Mouse (Mus musculus) erythroblast, embryonic 14.5 days (primary cell): ENCODE measurements around the gene Nr2e3.

Experiments
- GATA1 ChIP-seq: IDR thresholded peaks from 2 replicates; pipeline ENCODE4 v1.6.1; 2012; ENCODE audit warnings: low read length, inconsistent platforms, mixed read lengths
- TAL1 ChIP-seq: IDR thresholded peaks from 3 replicates; pipeline ENCODE4 v1.6.1; 2012; ENCODE audit warnings: low read length, inconsistent platforms, mixed read lengths

DNA sequence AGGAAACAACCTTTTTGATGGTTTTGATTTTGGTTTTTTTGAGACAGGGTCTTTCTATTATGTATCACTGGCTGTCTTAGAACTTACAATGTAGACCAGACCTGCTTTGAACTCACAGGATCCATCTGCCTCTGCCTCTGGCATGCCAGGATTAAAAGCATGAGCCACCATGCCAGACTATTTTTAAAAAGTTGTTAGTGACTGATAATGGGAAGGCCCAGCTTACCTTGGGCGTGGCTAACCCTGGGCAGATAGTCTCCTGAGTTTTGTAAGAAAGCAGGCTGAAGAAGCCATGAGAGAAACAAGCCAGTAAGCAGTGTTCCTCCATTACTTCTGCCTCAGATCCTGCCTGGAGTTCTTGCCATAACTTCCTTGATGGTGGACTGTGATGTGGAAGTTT, 57.1 kb downstream of the Nr2e3 start:
- TF ChIP-seq GATA1: no peak
- no peak for TF ChIP-seq TAL1
